Mouse (Mus musculus): ENCODE data around the gene Dennd4a.

Gene Dennd4a

DNA sequence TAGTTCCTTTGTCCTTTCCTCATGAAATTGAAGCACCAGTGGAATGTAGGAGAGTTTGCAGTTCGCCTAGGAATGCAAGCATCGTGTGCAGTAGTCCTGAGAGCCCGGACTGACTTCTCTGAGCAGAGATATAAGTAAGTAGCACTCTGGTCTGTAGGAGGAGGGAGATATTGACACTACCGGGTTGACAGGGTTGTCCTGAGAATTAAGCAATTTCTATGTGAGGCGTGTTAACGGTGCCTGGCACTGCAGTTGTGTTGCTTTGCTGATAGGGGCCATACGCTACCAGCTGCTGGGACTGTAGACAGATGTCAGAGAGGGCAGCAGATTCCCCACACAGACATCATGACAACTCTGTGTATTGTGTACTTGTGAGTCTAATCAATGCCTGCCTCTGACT is 142.1 kb downstream of the Dennd4a start:
- intact Hi-C loops (cut with DNase I): no loop called here

DNA sequence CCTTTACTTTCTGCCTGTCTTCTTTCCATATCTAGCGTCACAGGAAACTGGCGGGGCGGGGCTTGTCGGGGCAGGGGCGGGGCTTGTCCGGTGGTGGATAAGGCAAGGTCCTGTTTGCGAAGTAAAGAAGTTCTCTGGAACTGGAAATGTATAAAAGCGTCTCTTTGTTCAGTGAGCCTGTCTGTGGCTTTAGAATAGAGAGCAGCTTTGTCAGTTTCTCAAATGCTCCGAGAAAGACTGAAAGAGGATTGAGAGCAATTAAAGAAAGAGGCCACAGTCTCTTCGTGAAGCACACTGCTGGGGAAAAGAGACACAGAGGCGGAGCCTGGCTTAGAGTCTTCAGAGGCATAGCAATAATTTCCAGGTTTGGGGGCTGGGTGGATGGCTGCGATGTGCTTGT is 145.2 kb downstream of the Dennd4a start:
- intact Hi-C loops (cut with DNase I): no loop called here

DNA sequence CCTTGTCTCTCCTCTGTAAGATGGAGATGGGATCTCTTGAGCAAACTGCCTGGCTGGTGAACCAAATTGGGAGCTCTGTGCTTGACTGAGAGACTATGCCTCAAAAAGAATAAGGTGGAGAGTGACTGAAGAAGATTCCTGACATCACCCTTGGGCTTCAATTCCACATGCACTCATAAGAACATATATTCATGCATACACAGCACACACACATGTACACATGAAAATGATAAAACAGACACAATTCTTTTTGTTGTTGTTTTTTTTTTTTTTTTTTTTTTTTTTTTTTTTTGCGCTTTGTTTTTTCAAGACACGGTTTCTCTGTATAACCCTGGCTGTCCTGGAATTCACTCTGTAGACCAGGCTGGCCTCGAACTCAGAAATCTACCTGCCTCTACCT is 146.1 kb downstream of the Dennd4a start:
- intact Hi-C loops (cut with DNase I): no loop called here

GRCm38 (mm10) chr9:64960117-64960977 is 149.2 kb downstream of the Dennd4a start, which contains the start of gene Ints14:
Gene Ints14, plus strand, starts transcription at chr9:64960905.
- intact Hi-C loops (cut with DNase I): no loop called here

DNA sequence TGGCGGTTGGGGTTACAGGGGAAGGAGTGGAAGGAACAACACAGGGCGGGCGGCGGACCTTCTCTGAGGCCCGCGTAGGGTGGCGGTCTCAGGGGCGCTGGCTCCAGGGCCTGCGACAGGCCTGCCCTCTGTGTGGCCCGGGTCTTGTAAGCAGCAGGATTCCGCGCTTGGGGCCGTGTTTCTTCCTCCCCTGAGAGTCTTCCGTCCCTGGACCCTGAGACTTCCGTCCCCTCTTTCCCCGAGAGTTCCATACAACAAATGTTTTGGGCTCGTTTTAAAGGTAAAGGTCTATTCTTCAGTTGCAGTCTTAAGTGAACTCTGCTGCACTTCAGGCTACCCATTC is 149.8 kb downstream of the Dennd4a start:
- intact Hi-C loops (cut with DNase I): no loop called here
